Mouse (Mus musculus): ENCODE data around the gene Ncoa4. TPM values are rescaled to one million over a fixed set of nuclear protein-coding genes. Genes with fewer than 3 reads are reported as not detected.
"Not testable (repeated sequence)": the region's sequence is repeated elsewhere in the genome, so short reads cannot be mapped to it uniquely, and the experiment has no call there.

Gene Ncoa4
- total RNA-seq, 2 experiments from 2014 or later = 104 to 123 TPM

DNA sequence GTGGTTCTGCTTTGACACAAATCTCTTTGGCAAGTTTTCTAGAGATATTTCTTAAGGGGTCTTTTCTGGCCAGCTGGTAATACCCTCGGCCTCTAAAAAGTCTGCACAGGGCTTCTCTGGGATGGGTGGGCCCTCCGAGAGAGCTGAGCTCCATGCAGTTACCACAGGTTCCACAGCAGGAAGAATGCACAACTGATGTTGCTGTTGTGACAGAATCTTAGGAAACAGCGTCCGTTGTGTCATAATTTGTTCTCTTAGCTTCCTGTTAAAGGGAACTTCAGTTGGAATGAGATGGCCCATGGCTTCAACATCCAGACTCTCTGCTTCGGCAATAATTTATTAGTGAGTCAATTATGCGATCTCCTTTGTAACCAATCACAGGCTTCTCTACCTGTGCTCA lies 4.9 kb upstream of the Ncoa4 start:
- intact Hi-C loops (cut with DNase I) = no loop called here
- no peak for DNase-seq (ENCODE audit: low spot score in 2 of 2)

DNA sequence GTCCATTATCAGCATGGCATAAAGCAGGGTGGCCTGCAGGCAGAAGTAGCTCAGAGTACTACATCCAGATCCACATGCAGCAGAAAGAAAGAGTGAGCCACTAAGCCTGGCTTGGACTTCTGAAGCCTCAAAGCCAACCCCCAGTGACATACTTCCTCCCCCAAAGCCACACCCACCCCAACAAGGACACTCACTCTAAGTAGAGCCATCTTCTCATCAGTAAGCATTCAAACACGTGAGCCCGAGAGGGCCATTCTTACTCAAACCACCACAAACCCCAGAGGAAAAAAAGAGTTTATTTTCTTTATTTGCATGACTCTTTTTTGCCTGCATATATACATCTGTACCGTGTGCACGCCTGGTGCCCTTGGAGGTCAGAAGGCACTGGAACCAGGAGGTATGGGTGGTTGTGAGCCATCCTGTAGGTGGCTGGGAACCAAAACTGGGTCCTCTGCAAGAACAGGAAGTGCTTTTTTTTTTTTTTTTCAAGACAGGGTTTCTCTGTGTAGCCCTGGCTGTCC lies 455 bp upstream of the Ncoa4 start:
- intact Hi-C loops (cut with DNase I) = no loop called here

DNA sequence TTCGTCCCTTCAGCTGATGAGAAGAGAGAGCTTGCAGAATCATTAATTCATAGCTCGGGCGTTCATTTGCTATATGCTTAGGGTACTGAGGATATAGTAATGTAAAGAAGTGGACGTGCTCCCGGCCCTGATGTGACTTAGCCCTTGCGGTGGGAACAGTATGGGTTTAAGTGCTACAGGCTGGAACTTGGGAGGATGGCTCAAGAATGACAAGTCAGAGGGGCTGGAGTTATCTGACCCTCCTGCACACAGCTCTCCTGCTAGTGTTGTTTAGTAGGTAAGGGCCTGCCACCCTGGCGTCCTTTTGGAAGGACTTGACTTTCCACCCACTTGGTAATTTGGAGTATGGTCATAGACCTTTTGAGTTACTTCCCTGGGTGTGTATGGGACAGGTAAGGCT lies 898 bp downstream of the Ncoa4 start:
- no peak for DNase-seq (ENCODE audit: low spot score in 2 of 2)
- intact Hi-C loops (cut with DNase I) = no loop called here

More for the DNA sequence above, 455 bp upstream of the Ncoa4 start:
- no peak for DNase-seq (ENCODE audit: low spot score in 2 of 2)

DNA sequence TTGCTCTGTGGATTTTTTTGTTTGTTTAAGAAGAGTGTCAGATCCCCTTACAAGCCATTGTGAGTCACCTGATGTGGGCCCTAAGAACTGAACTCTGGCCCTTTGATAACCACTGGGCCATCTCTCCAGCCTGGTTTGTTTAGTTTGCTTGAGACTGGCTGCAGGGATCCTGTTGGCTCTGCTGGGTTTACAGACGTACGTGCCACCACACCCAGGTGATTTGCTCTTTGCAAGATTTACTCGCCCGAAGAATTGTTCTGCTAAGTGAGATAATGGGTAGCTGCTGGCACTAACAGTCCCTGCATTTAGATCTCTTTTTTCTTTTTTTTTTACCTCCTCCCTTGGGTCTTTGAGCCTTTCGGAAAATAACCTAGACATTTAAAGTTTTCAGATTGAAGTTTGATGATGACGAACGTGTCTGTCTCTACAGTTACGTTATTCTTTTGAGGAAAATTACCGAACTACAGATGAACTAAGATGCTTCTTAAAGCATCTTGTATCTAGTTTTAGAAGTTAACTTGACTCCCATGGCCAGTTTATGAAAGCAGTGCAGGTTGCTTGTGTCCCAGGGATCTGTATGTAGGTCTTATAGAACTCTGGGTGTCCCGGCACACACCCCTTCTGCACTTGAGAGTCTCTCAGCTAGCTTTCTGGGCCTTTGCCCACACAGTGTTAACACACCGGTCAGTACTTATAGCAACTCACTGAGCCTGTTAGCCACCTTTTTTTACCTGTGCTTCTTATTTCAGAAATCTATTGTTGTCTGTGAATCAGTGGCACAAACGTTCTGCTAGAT lies 1.6 kb downstream of the Ncoa4 start:
- intact Hi-C loops (cut with DNase I) = no loop called here
- DNase-seq (ENCODE audit: low spot score in 2 of 2) = no peak

DNA sequence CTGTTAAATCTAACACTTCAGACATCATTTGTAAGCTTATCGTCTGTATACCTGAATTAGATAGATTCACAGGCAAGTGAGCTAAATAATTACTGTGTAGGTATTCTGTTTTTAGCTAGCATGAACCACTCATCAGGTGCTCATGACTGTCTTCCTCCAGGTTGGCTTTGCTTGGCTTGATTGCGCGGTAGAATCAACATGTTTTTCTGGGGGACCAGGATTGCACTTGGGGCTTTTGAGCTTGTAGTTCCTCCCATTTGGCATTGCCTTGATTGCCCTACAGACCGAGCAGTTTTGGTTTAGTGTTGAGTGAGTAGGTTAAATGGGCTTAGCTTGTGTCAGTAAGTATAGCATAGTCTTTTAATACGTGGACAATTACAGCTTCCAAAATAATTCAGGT lies 2.6 kb downstream of the Ncoa4 start:
- DNase-seq (ENCODE audit: low spot score in 2 of 2) = no peak
- intact Hi-C loops (cut with DNase I) = no loop called here

DNA sequence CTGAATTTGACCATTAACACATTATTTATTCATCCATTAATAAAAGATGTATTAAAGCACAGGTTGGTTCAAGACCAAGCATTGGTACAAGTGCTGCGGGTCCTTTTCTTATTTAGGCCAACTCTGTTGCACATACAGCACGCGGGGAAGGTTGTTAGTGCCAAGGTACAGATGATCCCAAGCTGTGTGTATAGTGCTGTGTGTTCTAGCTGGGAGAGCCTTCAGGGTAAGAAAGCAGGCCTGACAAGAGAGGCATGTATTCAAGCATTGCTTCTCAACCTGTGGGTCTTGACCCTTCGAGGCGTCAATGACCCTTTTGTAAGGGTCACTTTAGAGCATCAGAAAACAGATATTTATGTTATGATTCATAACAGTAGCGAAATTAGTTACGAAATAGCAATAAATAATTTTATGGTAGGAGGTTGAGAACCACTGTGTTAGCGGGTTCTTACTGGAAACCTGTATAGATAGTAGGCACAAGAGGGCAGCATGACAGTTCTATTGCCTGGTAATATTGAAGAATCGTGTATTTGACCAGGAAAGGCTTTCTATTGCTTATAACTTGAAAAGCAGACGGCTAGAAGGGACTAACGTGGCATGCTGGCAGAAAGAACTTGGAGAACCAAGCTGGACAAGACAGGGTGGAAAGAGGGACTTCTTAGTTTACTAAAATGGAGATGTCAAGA lies 3.7 kb downstream of the Ncoa4 start:
- no peak for DNase-seq (ENCODE audit: low spot score in 2 of 2)
- intact Hi-C loops (cut with DNase I) = no loop called here

DNA sequence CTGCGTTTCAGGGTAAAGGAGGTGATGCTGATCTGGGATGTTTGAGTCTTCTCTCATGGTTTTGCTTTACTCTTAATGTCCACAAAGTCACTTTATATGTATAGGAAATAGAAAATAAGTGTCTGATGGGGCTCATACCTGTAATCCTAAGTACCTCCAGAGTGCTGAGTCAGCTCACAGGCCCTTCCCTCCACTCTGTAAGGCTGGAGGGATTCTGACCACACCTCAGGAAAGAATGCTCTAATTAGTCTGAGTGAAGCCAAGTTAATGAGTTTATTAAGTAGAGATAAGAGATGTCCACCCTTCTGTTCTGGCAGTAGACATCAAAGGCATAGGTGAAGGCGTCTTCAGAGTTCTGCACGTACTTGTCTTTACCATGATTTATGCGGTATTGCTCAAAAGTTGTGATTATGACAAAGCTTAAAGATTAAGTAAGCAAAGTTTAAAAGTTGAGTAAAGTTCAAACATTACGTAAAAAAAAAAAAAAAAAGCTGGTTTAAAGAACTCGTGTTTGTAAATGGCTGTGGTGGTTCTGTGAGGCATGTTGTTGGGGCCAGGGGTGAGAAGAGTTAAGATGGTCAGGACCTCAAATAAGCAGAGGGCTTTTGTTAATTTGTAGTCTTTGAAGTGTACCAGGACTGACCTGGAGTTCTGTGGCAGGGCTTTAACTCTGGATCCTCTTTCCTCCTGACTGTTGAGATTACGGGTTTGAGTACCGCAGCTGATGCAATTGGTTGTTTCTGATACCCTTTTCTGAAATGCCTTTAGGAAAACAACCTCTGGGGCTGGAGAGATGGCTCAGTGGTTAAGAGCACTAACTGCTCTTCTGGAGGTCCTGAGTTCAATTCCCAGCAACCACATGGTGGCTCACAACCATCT lies 4.7 kb downstream of the Ncoa4 start:
- DNase-seq (ENCODE audit: low spot score in 2 of 2) = no peak
- intact Hi-C loops (cut with DNase I) = no loop called here

DNA sequence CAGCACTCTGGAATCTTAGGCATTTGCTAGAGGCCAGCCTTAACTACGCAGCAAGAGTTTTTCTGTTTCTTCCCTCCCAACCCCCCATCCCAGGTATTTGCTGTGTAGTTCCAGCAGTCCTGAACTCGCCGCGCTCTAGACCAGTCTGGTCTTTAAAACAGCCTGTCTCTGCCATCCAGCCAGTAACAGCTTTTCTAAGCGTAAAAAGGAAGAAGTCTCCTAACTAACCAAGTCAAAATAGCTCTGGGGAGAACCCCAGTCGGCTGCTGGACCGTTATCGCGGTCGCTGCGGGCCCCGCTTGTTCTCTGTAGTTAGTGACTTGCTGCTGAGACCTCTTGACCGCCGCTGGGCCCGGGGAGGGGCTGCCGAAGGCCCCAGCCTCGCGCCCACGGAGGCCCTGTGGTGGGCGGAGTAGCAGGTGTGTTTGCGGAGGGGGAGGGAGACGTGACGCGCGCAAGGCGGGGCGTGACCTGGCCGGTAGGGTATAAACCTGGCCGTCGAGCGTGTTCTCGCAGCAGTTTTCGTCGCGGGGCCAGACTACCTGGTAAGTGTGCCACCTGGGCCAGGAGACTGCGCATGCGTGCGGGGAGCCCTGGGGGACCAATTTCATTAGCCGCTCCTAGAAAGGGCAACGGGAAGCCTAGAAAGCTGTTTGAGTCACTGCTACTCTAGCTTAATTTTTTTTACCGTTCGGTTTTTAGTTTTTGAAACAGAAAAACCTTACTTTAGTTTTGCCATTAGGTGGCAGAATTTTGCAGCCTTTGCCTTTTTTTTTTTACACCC lies 5.8 kb downstream of the Ncoa4 start:
- intact Hi-C loops (cut with DNase I) = no loop called here
- peak; percentile 26 to 37 for DNase-seq (ENCODE audit: low spot score in 2 of 2)

DNA sequence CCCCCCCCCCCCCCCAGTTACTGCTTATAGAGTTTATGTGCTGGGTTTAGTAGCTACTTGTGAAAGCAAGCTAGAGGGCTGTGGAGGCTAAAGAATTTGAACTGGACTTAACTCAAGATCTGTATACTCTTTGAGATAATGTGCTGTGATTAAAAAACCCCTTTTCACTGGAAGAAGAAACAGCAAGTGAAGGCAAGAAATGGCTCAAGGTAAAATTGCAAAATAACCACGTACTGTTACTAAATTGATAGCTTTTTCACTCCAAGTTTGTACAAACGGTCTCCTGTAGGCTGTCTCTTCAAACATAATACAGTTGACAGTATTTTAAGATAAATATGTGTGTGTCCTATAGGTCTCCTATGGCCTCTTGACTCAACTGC lies 6.4 kb downstream of the Ncoa4 start:
- no peak for DNase-seq (ENCODE audit: low spot score in 2 of 2)
- intact Hi-C loops (cut with DNase I) = no loop called here

DNA sequence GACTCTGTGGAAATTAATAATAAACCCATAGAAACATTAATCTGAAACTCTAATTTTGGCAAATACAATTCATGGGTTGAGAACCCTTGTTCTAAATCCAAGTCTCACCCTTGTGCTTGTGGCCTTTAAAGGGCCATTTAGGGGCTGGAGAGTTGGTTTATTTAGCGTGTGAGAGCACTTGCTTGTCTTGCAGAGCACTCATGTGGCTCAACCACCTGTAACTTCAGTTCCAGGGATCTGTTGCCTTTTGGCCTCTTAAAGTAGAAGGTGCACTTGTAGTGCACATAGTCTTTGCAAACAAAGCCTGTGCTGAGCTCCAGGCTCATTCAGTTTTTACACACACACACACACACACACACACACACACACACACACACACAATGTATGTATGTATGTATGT lies 7.2 kb downstream of the Ncoa4 start:
- intact Hi-C loops (cut with DNase I) = no loop called here
- DNase-seq (ENCODE audit: low spot score in 2 of 2) = no peak

DNA sequence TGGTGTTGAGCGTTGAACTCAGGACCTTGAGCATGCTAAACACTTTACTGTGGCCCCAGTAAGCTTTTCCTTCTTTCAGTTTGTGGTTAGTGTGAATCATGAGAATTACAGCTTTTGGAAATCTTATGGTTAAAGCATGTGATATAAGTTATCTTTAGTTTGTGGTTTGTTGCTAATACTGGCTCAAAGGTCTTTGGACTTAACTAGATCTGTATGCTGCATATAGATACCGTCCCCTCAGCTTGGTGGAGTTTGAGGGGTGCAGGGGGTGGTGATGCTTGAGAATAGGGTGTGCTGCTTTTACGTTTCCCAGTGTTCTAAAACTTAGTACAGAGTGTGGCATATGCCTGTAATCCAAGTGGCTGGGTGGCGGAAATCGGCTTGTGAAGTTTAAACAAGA lies 7.7 kb downstream of the Ncoa4 start:
- no peak for DNase-seq (ENCODE audit: low spot score in 2 of 2)
- intact Hi-C loops (cut with DNase I) = no loop called here

DNA sequence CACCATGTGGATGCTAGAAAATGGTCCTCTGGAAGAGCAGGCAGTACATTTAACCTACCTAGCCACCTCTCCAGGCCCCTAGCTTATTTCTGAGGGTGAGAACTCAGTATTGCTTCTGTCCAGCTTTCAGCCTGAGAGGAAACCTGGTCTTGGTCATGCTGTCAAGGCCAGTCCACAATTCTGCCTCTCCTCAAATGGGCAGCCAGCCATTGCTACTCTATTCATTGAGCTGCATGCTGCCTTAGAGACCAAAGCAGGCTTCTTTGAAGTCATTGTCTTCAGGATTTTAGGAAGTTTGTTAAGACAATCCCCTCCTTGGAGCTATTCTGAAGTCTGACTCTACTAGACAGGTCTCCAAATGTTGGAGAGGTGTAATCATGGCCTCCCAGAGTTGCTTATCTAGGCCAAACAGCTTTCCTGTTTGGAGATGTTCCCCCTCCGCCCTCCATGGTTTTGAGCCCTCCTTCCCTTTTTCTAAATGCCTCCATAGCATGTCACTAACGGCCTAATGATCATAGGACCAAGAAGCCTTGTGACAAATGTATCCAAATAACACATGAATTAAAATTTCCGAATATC lies 9.1 kb downstream of the Ncoa4 start:
- intact Hi-C loops (cut with DNase I) = no loop called here

DNA sequence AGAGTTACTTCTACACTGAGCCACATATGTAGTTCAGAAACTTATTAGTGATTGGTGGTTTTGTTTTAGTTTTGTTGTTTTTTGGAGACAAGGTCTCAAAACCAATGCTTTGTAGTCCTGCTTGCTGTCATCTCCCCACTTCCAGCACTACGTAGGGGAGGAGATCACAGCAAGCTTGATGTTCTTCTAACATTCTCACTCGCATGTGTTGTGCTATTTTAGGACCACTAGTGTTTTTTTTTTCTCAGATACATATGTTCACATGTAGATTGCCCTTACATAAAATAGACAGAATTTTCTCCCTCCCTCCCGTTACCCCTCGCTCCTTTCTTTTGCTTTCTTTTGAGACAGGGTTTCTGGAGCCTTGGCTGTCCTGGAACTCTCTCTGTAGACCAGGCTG lies 10.5 kb downstream of the Ncoa4 start:
- no peak for DNase-seq (ENCODE audit: low spot score in 2 of 2)
- intact Hi-C loops (cut with DNase I) = no loop called here

More for the DNA sequence above, 9.1 kb downstream of the Ncoa4 start:
- DNase-seq (ENCODE audit: low spot score in 2 of 2) = no peak

DNA sequence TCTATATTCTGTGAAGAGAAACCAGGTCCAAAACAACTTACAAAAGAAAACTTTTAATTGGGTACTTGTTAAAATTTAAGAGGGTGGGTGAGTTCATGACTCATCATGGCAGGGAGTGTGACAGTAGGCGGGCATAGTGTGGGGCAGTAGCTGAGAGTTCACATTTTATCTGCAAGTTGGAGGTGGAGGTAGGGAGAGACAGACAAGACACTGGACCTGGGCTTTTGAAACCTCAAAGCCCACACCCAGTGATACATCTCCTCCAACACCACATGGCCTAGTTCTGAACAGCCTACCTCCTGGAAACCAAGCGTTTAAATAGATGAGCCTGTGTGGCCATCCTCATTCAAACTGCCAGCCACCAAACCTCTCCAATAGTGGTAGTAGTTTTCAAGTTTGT lies 15.6 kb downstream of the Ncoa4 start:
- intact Hi-C loops (cut with DNase I) = no loop called here

DNA sequence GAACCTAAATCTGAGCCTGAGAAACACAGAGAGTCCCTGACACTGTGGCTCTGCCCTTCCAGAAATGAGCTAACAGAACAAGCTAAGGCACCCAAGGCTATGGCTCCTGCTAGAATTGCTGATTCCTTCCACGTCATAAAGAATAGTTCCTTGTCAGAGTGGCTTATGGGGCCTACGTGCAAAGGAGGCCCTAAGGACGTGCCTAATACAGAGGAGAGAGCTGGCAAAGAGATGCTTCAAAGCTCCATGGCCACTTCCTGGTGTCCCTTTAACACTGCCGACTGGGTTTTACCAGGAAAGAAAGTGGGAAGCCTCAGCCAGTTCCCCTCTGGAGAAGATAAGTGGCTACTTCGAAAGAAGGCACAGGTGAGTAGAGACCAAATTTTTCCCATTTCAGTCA lies 16.9 kb downstream of the Ncoa4 start:
- intact Hi-C loops (cut with DNase I) = not testable (repeated sequence)

More for the DNA sequence above, 15.6 kb downstream of the Ncoa4 start:
- DNase-seq (ENCODE audit: low spot score in 2 of 2) = peak in 1 of 2 experiments; percentile 16

DNA sequence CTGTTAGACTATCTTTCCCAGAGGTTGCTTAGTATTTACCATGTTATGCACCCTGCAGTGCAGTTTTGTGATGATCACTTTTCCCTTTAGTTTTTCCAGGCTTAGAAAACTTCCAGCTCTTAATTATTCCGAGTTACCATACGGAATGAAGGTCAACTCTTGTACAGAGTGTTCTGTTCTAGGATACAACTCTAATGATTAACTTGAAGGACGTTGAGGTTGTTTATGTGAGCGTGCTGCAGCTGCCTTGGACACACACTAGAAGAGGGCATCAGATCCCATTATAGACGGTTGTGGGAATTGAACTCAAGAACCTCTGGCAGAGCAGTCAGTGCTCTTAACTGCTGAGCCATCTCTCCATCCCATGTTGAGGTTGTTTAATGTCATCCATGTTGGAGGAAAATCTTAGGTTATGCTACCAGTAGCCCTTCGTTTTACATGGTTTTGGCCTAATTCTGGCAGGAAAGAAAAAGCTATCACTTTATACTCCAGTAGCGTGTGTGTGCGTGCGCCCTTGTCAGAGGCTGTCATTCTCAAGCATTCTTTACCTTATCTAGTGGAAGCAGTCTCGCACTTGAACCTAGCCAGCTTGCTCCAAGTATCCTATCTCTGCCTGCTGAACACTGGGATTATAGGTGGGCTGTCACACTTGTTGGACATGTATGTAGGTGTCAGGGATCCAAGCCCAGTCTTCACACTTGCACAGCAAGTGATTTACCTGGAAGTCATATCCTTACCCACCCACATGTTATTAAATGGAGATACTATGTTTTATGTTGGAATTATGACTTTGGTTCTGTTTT lies 19.9 kb downstream of the Ncoa4 start:
- no peak for DNase-seq (ENCODE audit: low spot score in 2 of 2)
- intact Hi-C loops (cut with DNase I) = no loop called here

More for the DNA sequence above, 16.9 kb downstream of the Ncoa4 start:
- not testable (repeated sequence) for DNase-seq (ENCODE audit: low spot score in 2 of 2)

DNA sequence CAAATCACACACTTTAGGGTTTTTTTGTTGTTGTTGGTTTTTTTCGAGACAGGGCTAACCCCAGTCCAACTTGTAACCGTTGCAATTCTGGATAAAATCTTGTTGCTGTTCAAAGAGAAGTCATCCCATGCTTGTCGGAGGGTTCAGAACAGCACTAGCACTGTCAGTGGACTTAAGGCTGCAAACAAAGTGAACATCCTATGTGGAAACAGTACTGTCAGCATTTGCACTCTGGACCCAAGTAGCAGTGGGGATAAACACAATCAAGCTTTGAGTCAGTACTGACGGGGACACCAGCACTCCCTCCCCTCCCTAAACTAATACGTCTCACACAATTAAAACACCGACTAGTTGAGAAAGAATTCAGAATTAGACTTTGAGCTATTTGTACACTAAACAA lies 21.2 kb downstream of the Ncoa4 start:
- no peak for DNase-seq (ENCODE audit: low spot score in 2 of 2)
- intact Hi-C loops (cut with DNase I) = no loop called here

DNA sequence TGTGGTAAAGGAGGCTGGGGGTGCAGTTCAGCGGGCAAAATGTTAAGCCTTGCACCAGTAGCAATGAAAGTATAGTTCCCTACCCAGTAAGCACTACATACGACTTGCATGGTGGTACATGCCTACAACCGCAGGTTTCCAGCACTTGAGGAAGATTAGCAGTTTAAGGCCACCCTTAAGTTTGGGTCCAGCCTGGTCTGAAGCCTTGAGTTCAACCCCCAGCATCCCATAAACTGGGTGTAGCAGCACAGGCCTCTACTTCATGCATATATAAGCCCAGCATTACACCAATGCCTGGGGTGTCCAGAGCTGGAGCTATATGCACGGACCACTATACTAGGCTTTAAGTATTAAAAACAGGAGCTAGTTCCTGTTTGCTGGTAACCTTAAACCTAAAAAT lies 24.2 kb downstream of the Ncoa4 start:
- no peak for DNase-seq (ENCODE audit: low spot score in 2 of 2)
- intact Hi-C loops (cut with DNase I) = no loop called here
